Mouse (Mus musculus): Measurements from ENCODE around the gene Get4. TPM values are rescaled to one million over a fixed set of nuclear protein-coding genes. Genes with fewer than 3 reads are reported as not detected.

Gene Get4
- polyA plus RNA-seq, 1 experiment from 2014 or later, result 133 TPM

DNA sequence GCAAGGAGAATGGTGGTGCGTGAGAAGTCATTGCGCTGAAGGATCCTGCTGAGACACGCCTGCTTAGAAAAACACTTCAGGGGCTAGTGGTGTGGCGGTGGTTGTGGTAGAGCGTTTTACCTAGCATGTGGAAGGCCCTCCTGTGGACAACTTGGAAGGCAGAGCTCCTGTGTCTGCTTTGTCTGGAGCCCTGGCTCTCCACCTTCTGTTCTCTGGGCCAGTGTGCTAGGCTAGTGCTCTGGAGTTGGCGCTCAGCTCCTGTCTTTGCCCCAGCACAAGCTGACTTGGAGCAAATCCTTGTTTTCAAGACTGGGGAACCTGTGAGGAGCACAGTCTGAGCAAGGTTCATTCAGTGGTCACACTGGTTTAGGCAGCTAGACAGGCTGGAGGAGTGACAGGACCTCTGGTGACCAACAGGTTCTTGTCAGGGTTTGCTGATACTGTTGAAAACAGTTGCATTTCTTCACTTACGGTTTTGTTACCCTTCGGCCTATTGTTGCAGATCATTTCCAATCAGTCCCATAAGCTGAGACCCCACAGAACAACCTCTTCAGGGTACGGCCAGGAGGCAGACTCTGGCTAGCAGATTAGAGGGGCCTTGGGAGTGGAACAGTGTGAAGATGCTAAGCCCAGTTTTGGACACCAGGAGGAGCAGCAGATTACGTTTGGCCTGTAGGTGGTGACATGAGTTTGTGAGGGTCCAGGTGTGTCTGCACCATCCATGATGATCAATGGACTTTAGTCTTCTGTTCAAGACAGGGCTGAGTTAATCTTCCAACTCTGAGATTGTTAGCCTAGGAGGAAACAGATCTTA lies 43.0 kb upstream of the Get4 start:
- peak overlapping the region; percentile 65; the same call in 1 of the 2 replicates for H3K27ac ChIP-seq (replicated peaks)

GRCm38 (mm10) chr5:139209685-139210026 lies 42.5 kb upstream of the Get4 start:
- ATAC-seq (ENCODE audit: low FRiP score, low TSS enrichment), result no peak

More for the DNA sequence above, 43.0 kb upstream of the Get4 start:
- Histone ChIP-seq H3K4me1 (replicated peaks; ENCODE audit: control insufficient read depth, insufficient read depth) (no peaks in the 10 kb centered on the region), H3K4me2 (replicated peaks; ENCODE audit: low read depth) (no peak overlapping the region), H3K9ac (ENCODE audit: low read length) (no peak overlapping the region), H3K27me3 (ENCODE audit: control insufficient read depth, insufficient read depth, low read length) (no peaks in the 10 kb centered on the region), H3K36me3 (ENCODE audit: control insufficient read depth, insufficient read depth, low read length) (0 out of 2 replicates have a peak, but pooled peaks cover 3% of the 10 kb centered on the region), H3K9me3 (ENCODE audit: control insufficient read depth, low read length) (no peaks in the 10 kb centered on the region), H3K4me3 (ENCODE audit: low read depth, low read length) (no peak overlapping the region)
- TF ChIP-seq EP300 (optimal IDR thresholded peaks at IDR 0.05), result no peak
- TF ChIP-seq CTCF (IDR thresholded peaks at IDR 0.05; ENCODE audit: low read depth), result peak; percentile 71
- DNase-seq (ENCODE audit: low spot score) (no peak), ATAC-seq (ENCODE audit: low FRiP score, low TSS enrichment) (peak; percentile 22; the same call in 1 of the 2 replicates)
- WGBS, result 78% methylated on average over 10 of the region's 10 CpGs

GRCm38 (mm10) chr5:139211737-139212385 lies 40.3 kb upstream of the Get4 start:
- DNase-seq (ENCODE audit: low spot score), result no peak
- no peak overlapping the region for H3K27ac ChIP-seq (replicated peaks)
- H3K9me3 ChIP-seq (ENCODE audit: control insufficient read depth, low read length), result no peaks in the 10 kb centered on the region
- no peak; the same call in 1 of the 2 replicates for ATAC-seq (ENCODE audit: low FRiP score, low TSS enrichment)
- H3K4me2 ChIP-seq (replicated peaks; ENCODE audit: low read depth), result peak overlapping the region; percentile 12; the same call in 1 of the 2 replicates
- no peaks in the 10 kb centered on the region for H3K27me3 ChIP-seq (ENCODE audit: control insufficient read depth, insufficient read depth, low read length)
- no peak overlapping the region for H3K9ac ChIP-seq (ENCODE audit: low read length)
- WGBS, result 60% methylated on average over 11 of the region's 11 CpGs
- peaks cover 2% of the 10 kb centered on the region; the same call in 1 of the 2 replicates for H3K36me3 ChIP-seq (ENCODE audit: control insufficient read depth, insufficient read depth, low read length)
- H3K4me3 ChIP-seq (ENCODE audit: low read depth, low read length), result peak overlapping the region; percentile 10; the same call in 1 of the 2 replicates
- H3K4me1 ChIP-seq (replicated peaks; ENCODE audit: control insufficient read depth, insufficient read depth), result no peaks in the 10 kb centered on the region
- no peak for TF ChIP-seq EP300 (optimal IDR thresholded peaks at IDR 0.05)
- no peak for TF ChIP-seq CTCF (IDR thresholded peaks at IDR 0.05; ENCODE audit: low read depth)

More at GRCm38 (mm10) chr5:139209685-139210026, 42.5 kb upstream of the Get4 start:
- no peaks in the 10 kb centered on the region for H3K27me3 ChIP-seq (ENCODE audit: control insufficient read depth, insufficient read depth, low read length)
- 0 out of 2 replicates have a peak, but pooled peaks cover 3% of the 10 kb centered on the region for H3K36me3 ChIP-seq (ENCODE audit: control insufficient read depth, insufficient read depth, low read length)
- H3K4me1 ChIP-seq (replicated peaks; ENCODE audit: control insufficient read depth, insufficient read depth), result no peaks in the 10 kb centered on the region
- H3K27ac ChIP-seq (replicated peaks), result no peak overlapping the region
- no peak overlapping the region for H3K4me2 ChIP-seq (replicated peaks; ENCODE audit: low read depth)
- 91% methylated on average over 7 of the region's 7 CpGs for WGBS
- H3K4me3 ChIP-seq (ENCODE audit: low read depth, low read length), result no peak overlapping the region
- no peak for DNase-seq (ENCODE audit: low spot score)
- no peak overlapping the region for H3K9ac ChIP-seq (ENCODE audit: low read length)
- TF ChIP-seq CTCF (IDR thresholded peaks at IDR 0.05; ENCODE audit: low read depth), result no peak
- TF ChIP-seq EP300 (optimal IDR thresholded peaks at IDR 0.05), result no peak
- H3K9me3 ChIP-seq (ENCODE audit: control insufficient read depth, low read length), result no peaks in the 10 kb centered on the region

GRCm38 (mm10) chr5:139214298-139214697 lies 37.8 kb upstream of the Get4 start:
- Histone ChIP-seq H3K27ac (replicated peaks) (no peak overlapping the region), H3K27me3 (ENCODE audit: control insufficient read depth, insufficient read depth, low read length) (no peaks in the 10 kb centered on the region)

GRCm38 (mm10) chr5:139215184-139215583 lies 36.9 kb upstream of the Get4 start:
- no peak overlapping the region for H3K4me3 ChIP-seq (ENCODE audit: low read depth, low read length)
- peaks cover 2% of the 10 kb centered on the region; the same call in 1 of the 2 replicates for H3K36me3 ChIP-seq (ENCODE audit: control insufficient read depth, insufficient read depth, low read length)
- TF ChIP-seq EP300 (optimal IDR thresholded peaks at IDR 0.05) (no peak), CTCF (IDR thresholded peaks at IDR 0.05; ENCODE audit: low read depth) (no peak)
- no peaks in the 10 kb centered on the region for H3K27me3 ChIP-seq (ENCODE audit: control insufficient read depth, insufficient read depth, low read length)
- no peak overlapping the region for H3K27ac ChIP-seq (replicated peaks)
- DNase-seq (ENCODE audit: low spot score) (no peak), ATAC-seq (ENCODE audit: low FRiP score, low TSS enrichment) (peak; percentile 66)
- no peaks in the 10 kb centered on the region for H3K4me1 ChIP-seq (replicated peaks; ENCODE audit: control insufficient read depth, insufficient read depth)
- H3K4me2 ChIP-seq (replicated peaks; ENCODE audit: low read depth), result no peak overlapping the region
- H3K9me3 ChIP-seq (ENCODE audit: control insufficient read depth, low read length), result no peaks in the 10 kb centered on the region
- no peak overlapping the region for H3K9ac ChIP-seq (ENCODE audit: low read length)
- 92% methylated on average over 5 of the region's 5 CpGs for WGBS

More at GRCm38 (mm10) chr5:139214298-139214697, 37.8 kb upstream of the Get4 start:
- Histone ChIP-seq H3K4me2 (replicated peaks; ENCODE audit: low read depth) (no peak overlapping the region), H3K9me3 (ENCODE audit: control insufficient read depth, low read length) (no peaks in the 10 kb centered on the region), H3K36me3 (ENCODE audit: control insufficient read depth, insufficient read depth, low read length) (peaks cover 2% of the 10 kb centered on the region; the same call in 1 of the 2 replicates), H3K4me3 (ENCODE audit: low read depth, low read length) (no peak overlapping the region), H3K9ac (ENCODE audit: low read length) (no peak overlapping the region), H3K4me1 (replicated peaks; ENCODE audit: control insufficient read depth, insufficient read depth) (no peaks in the 10 kb centered on the region)
- ATAC-seq (ENCODE audit: low FRiP score, low TSS enrichment) (no peak), DNase-seq (ENCODE audit: low spot score) (no peak)
- no peak for TF ChIP-seq CTCF (IDR thresholded peaks at IDR 0.05; ENCODE audit: low read depth)
- TF ChIP-seq EP300 (optimal IDR thresholded peaks at IDR 0.05), result no peak
